Mouse (Mus musculus) ES-E14 (cell line): ENCODE results near the gene Bcar3. TPM values are rescaled to one million over a fixed set of nuclear protein-coding genes. Genes with fewer than 3 reads are reported as not detected.

Experiments used
- DNase-seq: peaks from one replicate; pipeline ENCODE4 v3.0.0-alpha.2; 2013; ENCODE audit warnings: low read depth, low spot score
- H3K27ac ChIP-seq: 2 replicates; pipeline ENCODE4 v1.5.1; 2012; ENCODE audit warnings: low read depth, mild to moderate bottlenecking, low read length, moderate library complexity, mixed read lengths; ENCODE audit not compliant: poor library complexity, insufficient read depth, severe bottlenecking
- H3K36me3 ChIP-seq: 2 replicates; pipeline ENCODE4 v1.6.1; 2012; ENCODE audit warnings: mild to moderate bottlenecking, low read length, moderate library complexity, mixed read lengths; ENCODE audit not compliant: control insufficient read depth, poor library complexity, insufficient read depth, severe bottlenecking
- H3K4me1 ChIP-seq, 2 experiments: fragments of 150-350 bp in 1 of 2; sonication (generic) in 1 of 2; 2 replicates each; pipeline ENCODE4 v1.6.1; 2012; ENCODE audit warnings: low read length in 2 of 2, mild to moderate bottlenecking in 1 of 2, mixed read lengths in 1 of 2; ENCODE audit not compliant: control insufficient read depth in 2 of 2, insufficient read depth in 2 of 2, poor library complexity in 1 of 2
- H3K4me3 ChIP-seq, 2 experiments: fragments of 150-350 bp in 1 of 2; sonication (generic) in 1 of 2; 2 replicates each; pipeline ENCODE4 v1.5.1; 2012; ENCODE audit warnings: low read length in 2 of 2, low read depth in 1 of 2, mild to moderate bottlenecking in 1 of 2, mixed read lengths in 1 of 2; ENCODE audit not compliant: insufficient read depth in 1 of 2, poor library complexity in 1 of 2, severe bottlenecking in 1 of 2
- H3K9ac ChIP-seq: 2 replicates; pipeline ENCODE4 v1.6.1; 2012; ENCODE audit warnings: low read depth, mild to moderate bottlenecking, low read length, mixed read lengths; ENCODE audit not compliant: poor library complexity, insufficient read depth, severe bottlenecking
- H3K9me3 ChIP-seq: fragments of 150-350 bp; sonication (generic); 2 replicates; pipeline ENCODE4 v1.6.1; 2012; ENCODE audit warnings: low read depth, mild to moderate bottlenecking, low read length; ENCODE audit not compliant: control insufficient read depth, insufficient read depth
- CHD2 ChIP-seq: IDR thresholded peaks from 2 replicates; pipeline ENCODE4 v1.6.1; 2014; ENCODE audit warnings: mild to moderate bottlenecking, low read depth, low read length, inconsistent platforms
- HCFC1 ChIP-seq: IDR thresholded peaks from 2 replicates; pipeline ENCODE4 v1.6.1; 2012; ENCODE audit warnings: low read length, inconsistent platforms, borderline replicate concordance; ENCODE audit not compliant: insufficient read depth
- MAFK ChIP-seq: IDR thresholded peaks from 2 replicates; pipeline ENCODE4 v1.6.1; 2014; ENCODE audit warnings: mild to moderate bottlenecking, low read depth, low read length, inconsistent platforms; ENCODE audit not compliant: insufficient read depth
- ZC3H11A ChIP-seq: IDR thresholded peaks from 2 replicates; pipeline ENCODE4 v1.6.1; 2012; ENCODE audit warnings: low read depth, mild to moderate bottlenecking, inconsistent platforms, low read length, borderline replicate concordance
- ZNF384 ChIP-seq: IDR thresholded peaks from 2 replicates; pipeline ENCODE4 v1.6.1; 2012; ENCODE audit warnings: low read depth, low read length, inconsistent platforms
- in situ Hi-C, 2 experiments: fragments of 600-800 bp; cut with MboI; formaldehyde crosslinking; loops; one replicate each; pipeline ENCODE4 v1.15.1; 2025; ENCODE audit warnings: low sequenced_read_pairs in 2 of 2, inconsistent platforms in 1 of 2; ENCODE audit not compliant: unreplicated experiment in 2 of 2
- total RNA-seq: library from RNA; depleted of rRNA; stranded (reverse); fragments of 300-350 nt; gene quantifications from 2 replicates; pipeline ENCODE4 v1.2.3, GENCODE M21; 2012

The Bcar3 gene
- total RNA-seq, 1 experiment = 24.5 TPM

DNA sequence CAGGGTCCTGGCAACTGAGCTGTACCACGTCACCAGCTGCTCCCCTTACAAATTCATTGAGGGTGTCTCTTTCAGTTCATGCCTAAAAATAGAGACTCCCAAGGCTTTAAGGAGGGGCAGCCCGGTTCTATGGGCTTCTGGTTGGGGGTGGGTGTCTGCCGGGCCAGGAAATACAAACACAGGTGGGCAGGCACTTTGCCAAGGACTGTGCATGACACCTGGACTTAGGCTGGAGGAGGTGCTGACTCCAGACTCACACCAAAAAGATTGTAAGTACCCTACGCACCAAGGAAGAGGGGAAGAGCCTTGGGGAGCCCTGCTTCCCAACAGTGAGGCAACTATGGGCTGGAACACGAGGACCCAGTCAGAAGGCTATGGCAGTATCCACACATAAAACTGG lies 44.1 kb downstream of the Bcar3 start:
- DNase-seq = no peak
- TF ChIP-seq CHD2 (no peak), MAFK (no peak), HCFC1 (no peak), ZNF384 (no peak), ZC3H11A (no peak)
- H3K4me3 ChIP-seq = no peak overlapping the region
- in situ Hi-C loops = no loop called here
- H3K9me3 ChIP-seq = no peaks in the 10 kb centered on the region
- H3K27ac ChIP-seq = no peak overlapping the region
- no peaks in the 10 kb centered on the region for H3K36me3 ChIP-seq
- H3K9ac ChIP-seq = no peak overlapping the region
- H3K4me1 ChIP-seq = no peaks in the 10 kb centered on the region

DNA sequence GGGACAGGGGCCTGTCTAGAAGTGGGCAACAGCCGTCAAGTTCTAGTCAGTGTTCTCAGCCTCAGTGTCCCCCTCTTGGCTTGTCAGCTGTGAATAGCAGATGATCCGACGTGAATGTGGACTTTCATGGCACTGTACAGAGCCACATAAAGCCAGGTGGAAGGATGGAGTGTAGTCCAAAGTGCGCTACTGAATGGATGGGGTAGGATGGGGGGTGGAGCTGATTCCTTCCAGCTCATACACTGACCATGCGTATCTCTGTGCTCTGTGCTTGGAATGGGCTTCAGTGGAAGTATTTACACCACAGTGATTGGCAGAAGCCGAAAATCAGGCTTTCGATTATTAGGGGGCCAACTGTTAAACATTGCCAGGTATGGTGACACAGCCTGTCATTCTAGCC lies 45.0 kb downstream of the Bcar3 start:
- in situ Hi-C loops = no loop called here
- TF ChIP-seq MAFK = no peak
- no peak for TF ChIP-seq ZNF384
- no peak for TF ChIP-seq HCFC1
- no peak for TF ChIP-seq CHD2
- no peak for TF ChIP-seq ZC3H11A
- no peaks in the 10 kb centered on the region for H3K36me3 ChIP-seq
- H3K27ac ChIP-seq = no peak overlapping the region
- no peak overlapping the region for H3K4me3 ChIP-seq
- H3K9ac ChIP-seq = no peak overlapping the region
- H3K9me3 ChIP-seq = no peaks in the 10 kb centered on the region
- H3K4me1 ChIP-seq = no peaks in the 10 kb centered on the region
- DNase-seq = no peak

DNA sequence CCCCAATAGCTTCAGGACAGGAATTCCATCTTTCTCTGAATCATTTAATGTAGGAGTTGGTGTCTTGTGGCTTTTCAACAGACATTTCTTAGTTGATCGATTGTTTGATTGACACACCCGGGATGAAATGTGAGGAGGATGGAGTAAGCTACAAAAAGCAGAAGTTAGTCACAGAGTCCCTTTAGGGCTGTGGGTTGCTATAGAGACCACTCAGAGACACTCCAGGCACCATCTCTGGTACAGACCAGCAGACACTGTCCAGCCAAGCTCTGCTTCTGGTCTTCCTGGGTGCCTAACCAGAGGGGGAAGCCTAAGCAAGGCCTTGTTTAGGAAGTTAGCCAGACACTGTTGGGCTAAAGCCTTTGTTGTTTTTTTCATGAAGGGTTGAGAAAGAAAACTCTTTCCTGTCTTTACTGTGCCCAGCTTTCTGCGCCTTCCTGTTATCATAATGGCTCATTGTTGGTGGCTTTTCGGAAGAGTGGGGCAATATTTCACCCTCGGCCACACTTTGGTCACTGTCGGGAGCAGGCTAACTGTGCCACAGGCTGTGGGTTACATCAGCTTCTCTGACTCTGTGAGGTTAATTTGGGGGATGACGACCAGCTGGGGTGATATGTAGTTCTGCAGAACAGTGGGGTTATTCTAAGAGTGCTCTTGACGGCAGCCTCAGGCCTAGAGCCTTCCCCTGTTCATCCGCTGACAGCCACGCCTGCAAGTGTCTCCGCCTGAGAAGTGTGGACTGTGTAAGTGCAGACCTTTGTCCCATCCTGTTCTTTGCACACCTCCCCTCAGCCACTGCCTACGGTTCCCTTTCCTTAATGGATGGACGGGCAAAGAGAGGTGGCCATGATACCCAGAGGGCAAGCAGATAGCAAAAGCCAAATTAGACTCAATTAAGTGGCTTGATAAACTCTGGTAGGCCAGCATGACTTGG lies 46.5 kb downstream of the Bcar3 start:
- H3K27ac ChIP-seq = no peak overlapping the region
- H3K9me3 ChIP-seq = no peaks in the 10 kb centered on the region
- no peaks in the 10 kb centered on the region for H3K36me3 ChIP-seq
- H3K4me3 ChIP-seq = no peak overlapping the region
- TF ChIP-seq ZC3H11A (no peak), CHD2 (no peak), HCFC1 (no peak), ZNF384 (no peak), MAFK (no peak)
- in situ Hi-C loops = no loop called here
- no peak for DNase-seq
- H3K4me1 ChIP-seq = no peaks in the 10 kb centered on the region
- no peak overlapping the region for H3K9ac ChIP-seq

DNA sequence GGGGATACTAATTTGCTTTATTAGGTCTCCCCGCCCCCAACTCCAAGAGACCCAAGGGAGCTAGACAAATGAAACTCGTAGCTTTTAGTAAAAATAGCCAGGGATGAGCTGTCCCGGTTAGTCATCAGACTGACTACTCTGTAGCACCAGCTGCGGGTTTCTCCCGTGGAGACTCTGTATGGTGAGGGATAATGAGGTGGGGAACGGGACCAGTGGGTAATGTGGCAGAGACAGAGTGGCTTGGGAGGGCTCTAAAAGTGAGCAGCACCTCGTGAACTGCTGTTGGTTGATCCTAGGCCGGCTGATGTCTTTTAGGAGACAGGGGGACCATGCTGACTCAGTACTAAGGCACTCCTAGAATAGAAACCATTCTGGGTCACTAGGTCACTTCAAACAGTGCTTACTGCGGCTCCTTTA lies 49.5 kb downstream of the Bcar3 start:
- H3K36me3 ChIP-seq = no peaks in the 10 kb centered on the region
- no peaks in the 10 kb centered on the region for H3K4me1 ChIP-seq
- TF ChIP-seq ZNF384 (no peak), MAFK (no peak), CHD2 (no peak), HCFC1 (no peak), ZC3H11A (no peak)
- no peaks in the 10 kb centered on the region for H3K9me3 ChIP-seq
- in situ Hi-C loops = no loop called here
- H3K4me3 ChIP-seq = no peak overlapping the region
- DNase-seq = no peak
- no peak overlapping the region for H3K27ac ChIP-seq
- no peak overlapping the region for H3K9ac ChIP-seq
